Mouse (Mus musculus): ENCODE measurements at regions not wholly inside any gene's neighbourhood (a gene's known extent, or its start where the extent isn't known, plus 50 kb on each side); places are given as distances from the start of the nearest gene placed in this dataset.
A peak's percentile ranks its signal among the peaks of the same experiment; 100 is the strongest.

DNA sequence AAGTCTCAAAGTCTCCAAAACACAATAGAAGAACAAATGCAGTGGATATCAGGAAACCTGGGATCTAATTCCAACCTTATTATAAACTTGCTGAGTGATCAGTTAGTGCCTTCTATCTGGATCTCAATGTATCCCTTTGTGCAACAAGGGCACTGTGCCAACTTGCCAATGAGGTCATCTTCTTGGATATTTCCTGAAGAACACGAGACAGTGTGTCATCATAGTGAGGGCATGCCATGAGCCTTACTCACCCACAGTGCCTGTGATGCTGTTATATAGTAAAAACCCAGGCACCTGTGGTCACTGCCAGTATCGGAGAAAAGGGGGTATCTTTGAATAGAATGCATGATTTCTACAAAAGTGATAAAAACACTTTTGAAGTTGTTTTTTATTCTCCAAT, 60.2 kb upstream of the Cd34 start:
- ATAC-seq (ENCODE audit: insufficient read depth, low read depth) (no peak), DNase-seq (ENCODE audit: low spot score) (no peak)
- H3K9ac ChIP-seq (replicated peaks; ENCODE audit: low read depth, low read length), result no peak overlapping the region
- peaks cover 8% of the 10 kb centered on the region for H3K4me1 ChIP-seq (ENCODE audit: control insufficient read depth, insufficient read depth)
- H3K9me3 ChIP-seq (replicated peaks; ENCODE audit: control insufficient read depth, low read length), result no peaks in the 10 kb centered on the region
- H3K27me3 ChIP-seq (ENCODE audit: control insufficient read depth, insufficient read depth, low read length), result no peaks in the 10 kb centered on the region
- H3K4me2 ChIP-seq (ENCODE audit: low read depth, low read length), result no peak overlapping the region
- H3K27ac ChIP-seq (ENCODE audit: low read depth), result no peak overlapping the region
- 48% methylated on average over 2 of the region's 2 CpGs for WGBS
- H3K36me3 ChIP-seq (replicated peaks; ENCODE audit: control insufficient read depth, insufficient read depth, low read length), result no peaks in the 10 kb centered on the region
- no peak for TF ChIP-seq CTCF (IDR thresholded peaks at IDR 0.05; ENCODE audit: low read depth)
- no peak for TF ChIP-seq EP300 (IDR thresholded peaks at IDR 0.05; ENCODE audit: low read depth)
- no peak overlapping the region for H3K4me3 ChIP-seq (ENCODE audit: low read depth, low read length)

DNA sequence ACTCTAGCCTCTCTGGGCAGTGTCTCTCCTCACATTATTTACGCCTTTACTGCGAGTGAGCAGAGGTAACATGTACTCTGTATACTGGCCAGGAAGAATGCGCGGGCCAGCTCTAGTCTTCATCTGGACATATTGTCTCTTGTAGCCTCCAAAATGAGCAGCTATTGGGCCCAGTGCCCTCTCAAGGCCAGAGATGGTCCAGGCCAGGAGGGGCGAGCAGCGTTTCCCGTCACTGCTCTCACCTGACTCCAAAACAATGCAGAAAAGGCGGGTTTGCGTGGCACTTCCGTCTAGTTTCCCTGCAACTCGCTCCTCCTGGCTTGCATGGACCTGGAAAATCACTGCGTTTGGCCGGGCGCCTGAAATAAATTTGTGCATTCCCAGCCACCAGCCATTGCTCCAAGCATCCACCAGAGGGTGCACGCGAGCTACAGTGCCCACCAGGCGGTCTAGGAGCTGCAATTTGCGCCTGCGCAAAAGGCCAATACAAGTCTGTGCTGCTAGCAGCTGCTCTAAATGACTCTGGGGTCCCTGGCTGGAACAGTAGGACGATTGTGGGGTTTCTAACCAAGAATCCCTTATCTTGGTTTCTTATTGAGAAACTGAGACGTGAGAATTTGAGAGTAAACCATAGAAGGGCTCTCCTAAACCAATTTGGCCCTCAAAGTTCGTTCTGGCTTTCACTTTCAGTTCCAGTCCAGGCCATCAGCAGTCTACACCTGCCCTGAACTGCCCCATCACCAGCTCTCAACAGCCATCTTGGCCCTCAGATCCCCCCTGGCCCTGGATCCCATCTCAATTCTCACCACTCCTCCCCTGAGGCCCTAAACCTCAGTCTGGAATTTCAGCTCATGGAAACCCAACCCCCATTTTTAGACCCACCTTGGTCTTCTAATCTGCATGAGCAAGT, 59.0 kb upstream of the Cd34 start:
- Histone ChIP-seq H3K9ac (replicated peaks; ENCODE audit: low read depth, low read length) (peak overlapping the region; percentile 46; the same call in 1 of the 2 replicates), H3K27ac (ENCODE audit: low read depth) (peak overlapping the region; percentile 53; the same call in 1 of the 2 replicates), H3K4me2 (ENCODE audit: low read depth, low read length) (peak overlapping the region; percentile 60), H3K4me3 (ENCODE audit: low read depth, low read length) (peak overlapping the region; percentile 27), H3K9me3 (replicated peaks; ENCODE audit: control insufficient read depth, low read length) (no peaks in the 10 kb centered on the region), H3K36me3 (replicated peaks; ENCODE audit: control insufficient read depth, insufficient read depth, low read length) (no peaks in the 10 kb centered on the region), H3K27me3 (ENCODE audit: control insufficient read depth, insufficient read depth, low read length) (no peaks in the 10 kb centered on the region), H3K4me1 (ENCODE audit: control insufficient read depth, insufficient read depth) (peaks cover 8% of the 10 kb centered on the region)
- peak; percentile 94 for ATAC-seq (ENCODE audit: insufficient read depth, low read depth)
- WGBS, result 14% methylated on average over 22 of the region's 22 CpGs
- peak; percentile 99 for TF ChIP-seq CTCF (IDR thresholded peaks at IDR 0.05; ENCODE audit: low read depth)
- no peak for TF ChIP-seq EP300 (IDR thresholded peaks at IDR 0.05; ENCODE audit: low read depth)
- DNase-seq (ENCODE audit: low spot score), result peak; percentile 87

DNA sequence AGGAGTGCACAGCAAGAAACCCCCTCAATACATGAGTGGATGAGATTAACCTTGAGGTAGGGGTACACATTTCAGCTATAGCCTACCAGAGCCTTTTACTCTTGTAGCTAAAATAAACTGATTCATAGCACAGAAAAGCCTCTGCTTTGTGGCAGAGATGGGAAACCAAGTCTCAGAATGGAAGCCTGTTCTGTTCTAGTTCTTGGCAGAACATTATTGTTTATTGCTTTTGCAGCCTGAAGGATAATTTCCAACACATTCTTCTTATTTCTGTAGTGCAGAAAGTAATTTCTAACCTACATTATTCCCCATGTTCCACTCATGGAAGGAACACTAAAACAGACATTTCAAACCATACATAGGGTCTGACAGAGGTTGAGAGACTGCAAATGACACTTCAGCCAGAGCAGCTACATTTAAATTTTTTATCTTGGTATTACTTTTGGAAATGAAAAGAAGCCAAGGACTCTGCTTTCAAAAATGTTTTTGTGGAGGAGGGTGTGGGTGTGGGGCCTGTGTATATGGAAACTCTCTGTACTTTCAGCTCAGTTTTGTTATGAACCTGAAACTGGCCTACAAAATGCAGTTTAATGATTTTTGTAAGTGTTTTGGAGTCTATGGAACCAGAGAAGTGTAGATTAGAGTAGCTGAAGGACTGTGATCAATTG, 56.9 kb upstream of the Cd34 start:
- DNase-seq (ENCODE audit: low spot score), result no peak
- Histone ChIP-seq H3K4me1 (ENCODE audit: control insufficient read depth, insufficient read depth) (peaks cover 15% of the 10 kb centered on the region), H3K36me3 (replicated peaks; ENCODE audit: control insufficient read depth, insufficient read depth, low read length) (no peaks in the 10 kb centered on the region), H3K4me3 (ENCODE audit: low read depth, low read length) (no peak overlapping the region), H3K4me2 (ENCODE audit: low read depth, low read length) (no peak overlapping the region), H3K9me3 (replicated peaks; ENCODE audit: control insufficient read depth, low read length) (no peaks in the 10 kb centered on the region), H3K27me3 (ENCODE audit: control insufficient read depth, insufficient read depth, low read length) (no peaks in the 10 kb centered on the region), H3K9ac (replicated peaks; ENCODE audit: low read depth, low read length) (no peak overlapping the region), H3K27ac (ENCODE audit: low read depth) (no peak overlapping the region)
- no peak for ATAC-seq (ENCODE audit: insufficient read depth, low read depth)
- TF ChIP-seq EP300 (IDR thresholded peaks at IDR 0.05; ENCODE audit: low read depth) (no peak), CTCF (IDR thresholded peaks at IDR 0.05; ENCODE audit: low read depth) (no peak)

DNA sequence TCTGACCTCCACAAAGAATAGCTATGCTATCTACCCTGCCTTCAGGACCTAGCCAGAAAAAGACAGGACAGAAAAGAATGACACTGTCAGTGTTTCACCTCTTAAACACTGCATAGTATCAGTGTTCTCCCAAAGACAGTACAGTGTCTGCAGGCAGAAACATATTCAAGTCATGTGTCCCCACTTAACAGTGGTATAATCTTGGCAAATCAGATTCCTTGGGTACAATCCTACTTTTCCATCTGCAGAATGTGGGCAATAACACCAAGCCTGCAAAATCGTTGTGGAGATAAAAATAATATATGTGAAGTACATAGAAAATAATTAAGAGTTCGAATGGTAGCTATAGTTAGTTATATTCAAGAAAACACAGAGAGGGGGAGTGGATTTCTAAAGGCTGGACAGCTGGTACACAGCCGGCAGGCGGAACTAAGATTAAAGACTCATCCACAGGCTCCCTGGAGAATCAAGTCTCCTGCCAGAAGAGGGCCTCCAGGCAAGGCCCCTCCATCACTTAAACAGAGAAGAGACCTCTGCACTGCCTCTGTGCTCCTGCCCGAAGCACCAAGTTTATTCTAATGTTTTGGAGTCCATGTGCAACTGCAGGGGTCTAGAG, 53.4 kb upstream of the Cd34 start:
- Histone ChIP-seq H3K27me3 (ENCODE audit: control insufficient read depth, insufficient read depth, low read length) (no peaks in the 10 kb centered on the region), H3K4me1 (ENCODE audit: control insufficient read depth, insufficient read depth) (peaks cover 7% of the 10 kb centered on the region; the same call in 1 of the 2 replicates), H3K4me2 (ENCODE audit: low read depth, low read length) (no peak overlapping the region), H3K36me3 (replicated peaks; ENCODE audit: control insufficient read depth, insufficient read depth, low read length) (no peaks in the 10 kb centered on the region), H3K27ac (ENCODE audit: low read depth) (peak overlapping the region; percentile 36), H3K9ac (replicated peaks; ENCODE audit: low read depth, low read length) (no peak overlapping the region), H3K9me3 (replicated peaks; ENCODE audit: control insufficient read depth, low read length) (no peaks in the 10 kb centered on the region), H3K4me3 (ENCODE audit: low read depth, low read length) (no peak overlapping the region)
- DNase-seq (ENCODE audit: low spot score) (peak; percentile 26), ATAC-seq (ENCODE audit: insufficient read depth, low read depth) (peak; percentile 70)
- TF ChIP-seq EP300 (IDR thresholded peaks at IDR 0.05; ENCODE audit: low read depth) (no peak), CTCF (IDR thresholded peaks at IDR 0.05; ENCODE audit: low read depth) (no peak)
- 52% methylated on average over 5 of the region's 5 CpGs for whole genome bisulfite sequencing

DNA sequence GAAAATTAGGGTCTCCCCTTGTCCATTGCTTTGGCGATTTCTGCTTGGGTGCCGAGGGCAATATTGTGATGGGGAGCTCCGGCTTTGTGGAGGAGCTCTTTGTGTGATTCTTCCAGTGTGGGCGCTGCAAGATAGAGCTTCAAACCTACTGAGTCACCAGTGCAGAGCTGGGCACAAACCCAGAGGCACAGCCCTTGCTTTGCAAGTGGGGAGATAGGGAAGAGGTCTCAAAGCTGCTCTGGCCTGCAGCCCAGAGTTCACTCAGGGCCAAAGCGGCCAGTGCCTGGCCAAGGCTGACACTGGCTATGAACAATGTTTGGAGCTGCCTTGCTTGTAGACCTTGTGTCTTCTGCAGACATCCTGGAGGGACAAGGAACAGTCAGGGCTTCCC, 52.9 kb upstream of the Cd34 start:
- Histone ChIP-seq H3K36me3 (replicated peaks; ENCODE audit: control insufficient read depth, insufficient read depth, low read length) (no peaks in the 10 kb centered on the region), H3K27me3 (ENCODE audit: control insufficient read depth, insufficient read depth, low read length) (no peaks in the 10 kb centered on the region), H3K9ac (replicated peaks; ENCODE audit: low read depth, low read length) (no peak overlapping the region), H3K4me3 (ENCODE audit: low read depth, low read length) (no peak overlapping the region), H3K4me1 (ENCODE audit: control insufficient read depth, insufficient read depth) (peaks cover 7% of the 10 kb centered on the region; the same call in 1 of the 2 replicates), H3K9me3 (replicated peaks; ENCODE audit: control insufficient read depth, low read length) (no peaks in the 10 kb centered on the region), H3K4me2 (ENCODE audit: low read depth, low read length) (no peak overlapping the region), H3K27ac (ENCODE audit: low read depth) (peak overlapping the region; percentile 36)
- ATAC-seq (ENCODE audit: insufficient read depth, low read depth), result peak; percentile 98
- DNase-seq (ENCODE audit: low spot score), result peak; percentile 90
- peak; percentile 11; the same call in 1 of the 2 replicates for TF ChIP-seq CTCF (IDR thresholded peaks at IDR 0.05; ENCODE audit: low read depth)
- TF ChIP-seq EP300 (IDR thresholded peaks at IDR 0.05; ENCODE audit: low read depth), result no peak
- WGBS, result 29% methylated on average over 5 of the region's 5 CpGs
